Mouse (Mus musculus): ENCODE results near the gene Ost4. TPM values are rescaled to one million over a fixed set of nuclear protein-coding genes. Genes with fewer than 3 reads are reported as not detected.
A peak's percentile ranks its signal among the peaks of the same experiment; 100 is the strongest.

Gene Ost4
- total RNA-seq, 2 experiments from 2014 or later = 219 to 254 TPM

DNA sequence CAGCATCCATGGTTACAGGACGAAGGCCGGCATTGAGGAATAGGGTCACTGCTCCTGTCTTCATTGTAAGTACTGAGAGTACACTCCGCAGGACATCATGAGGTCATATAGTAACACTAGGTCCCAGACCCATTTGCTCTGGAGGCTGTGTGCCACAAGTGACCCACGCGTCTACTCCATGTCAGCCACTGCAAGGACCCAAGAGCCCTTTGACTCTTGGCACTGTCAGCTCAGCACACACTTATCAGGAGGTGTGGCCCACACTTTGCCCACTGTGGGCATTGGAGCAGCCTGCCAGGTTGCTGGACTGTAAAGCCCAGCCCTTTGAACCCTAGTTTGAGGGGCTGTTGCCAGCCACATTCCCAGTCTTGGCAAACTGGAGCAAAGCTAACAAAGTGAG lies 17.6 kb upstream of the Ost4 start:
- no peak for DNase-seq (ENCODE audit: low spot score in 2 of 2)

DNA sequence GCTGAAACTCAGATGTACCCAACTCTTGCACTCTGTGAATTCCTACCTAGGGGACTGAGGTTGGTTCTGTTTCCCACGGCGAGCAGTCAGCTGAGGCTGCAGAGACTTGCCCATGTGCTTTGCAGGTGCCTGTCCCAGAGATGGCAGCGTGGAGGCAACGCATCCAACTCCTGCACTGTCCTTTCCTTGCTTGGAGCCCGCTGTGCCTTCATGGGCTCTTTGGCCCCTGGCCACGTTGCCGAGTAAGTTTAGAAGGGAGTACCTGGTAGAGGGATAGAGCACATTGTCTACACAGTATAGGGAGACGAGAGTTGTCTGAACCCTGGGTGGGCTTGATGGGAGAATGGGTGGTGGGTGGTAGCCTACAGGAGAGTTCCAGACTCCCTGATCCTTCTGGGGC lies 17.0 kb upstream of the Ost4 start:
- no peak for DNase-seq (ENCODE audit: low spot score in 2 of 2)

DNA sequence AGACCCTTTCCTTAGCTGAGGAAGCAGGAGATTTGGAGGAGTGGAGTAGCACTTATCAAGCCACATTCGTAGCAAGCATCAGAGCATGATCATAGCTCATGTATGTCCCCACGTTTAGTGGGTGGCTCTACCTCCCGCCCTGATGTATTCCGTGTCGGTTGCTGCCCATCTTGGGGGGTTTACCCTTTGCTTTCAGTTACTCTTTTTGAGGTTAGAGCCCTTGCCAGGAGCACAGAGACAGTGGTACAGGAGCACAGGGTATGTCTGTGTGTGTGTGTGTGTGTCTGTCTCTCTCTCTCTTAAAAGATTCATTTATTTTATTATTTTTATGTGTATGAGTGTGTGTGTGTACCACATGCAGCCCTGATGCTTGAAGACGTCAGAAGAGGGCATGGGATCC lies 15.5 kb upstream of the Ost4 start:
- DNase-seq (ENCODE audit: low spot score in 2 of 2) = no peak

DNA sequence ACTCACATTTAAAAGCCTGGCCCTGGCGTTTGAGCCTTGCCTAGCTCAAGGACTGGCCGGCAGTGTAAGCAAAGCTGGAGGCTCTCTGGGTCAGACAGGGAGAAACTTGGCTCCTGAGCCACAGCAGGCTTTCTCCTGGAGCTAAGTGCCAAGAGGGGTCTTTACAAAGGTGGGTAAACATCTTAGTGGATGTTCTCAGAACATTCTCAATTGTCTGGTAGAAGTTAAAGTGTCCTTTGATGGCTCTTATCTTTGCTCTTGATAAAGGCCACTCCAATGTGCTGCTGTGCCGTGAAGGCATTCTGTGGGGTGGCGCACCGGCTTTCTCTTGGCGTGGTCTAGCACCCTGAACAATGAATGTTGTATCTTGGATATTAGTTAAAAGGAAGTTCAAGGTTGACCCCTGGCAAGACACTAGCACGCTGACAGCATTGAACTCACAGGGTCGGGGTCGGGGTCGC lies 15.0 kb upstream of the Ost4 start:
- DNase-seq (ENCODE audit: low spot score in 2 of 2) = no peak

DNA sequence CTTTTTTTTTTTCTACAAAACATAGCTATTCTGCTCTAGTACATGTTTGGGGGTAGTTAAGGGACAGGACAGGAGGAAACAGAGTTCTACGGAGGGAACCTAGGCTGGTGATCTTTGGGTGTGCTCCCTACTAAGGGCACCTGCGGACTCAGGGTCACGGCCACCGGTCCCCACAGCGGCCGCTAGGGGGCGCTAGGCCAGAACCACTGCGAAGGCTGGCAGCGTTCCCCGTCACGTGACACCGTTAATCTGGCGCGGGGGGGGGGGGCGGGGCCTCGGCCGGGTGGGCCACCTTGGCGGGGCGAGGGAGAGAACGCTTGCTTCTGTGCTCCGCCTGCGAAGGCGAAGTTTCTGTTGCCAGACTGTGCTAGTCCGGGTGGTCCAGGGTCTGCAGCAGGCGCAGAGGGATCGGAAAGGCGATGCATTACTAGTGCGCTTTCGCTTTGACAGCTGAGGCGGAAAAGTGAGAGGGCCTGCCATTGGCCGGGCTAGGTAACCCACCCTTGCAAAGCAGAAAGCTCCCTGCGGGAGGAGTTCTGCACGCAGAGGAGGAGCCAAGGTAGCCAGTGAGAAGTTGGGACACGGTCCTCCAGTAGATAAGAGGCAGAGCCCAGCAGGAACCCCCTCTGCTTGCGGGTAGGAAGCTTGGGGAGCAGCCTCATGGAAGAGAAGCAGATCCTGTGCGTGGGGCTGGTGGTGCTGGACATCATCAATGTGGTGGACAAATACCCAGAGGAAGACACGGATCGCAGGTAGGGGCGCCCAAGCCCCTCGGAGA lies 13.9 kb upstream of the Ost4 start, which contains the start of gene Khk:
Gene Khk, plus strand, starts transcription at position 176 of the 778 bp plus-strand sequence.
- peak; percentile 92 to 95 for DNase-seq (ENCODE audit: low spot score in 2 of 2)

DNA sequence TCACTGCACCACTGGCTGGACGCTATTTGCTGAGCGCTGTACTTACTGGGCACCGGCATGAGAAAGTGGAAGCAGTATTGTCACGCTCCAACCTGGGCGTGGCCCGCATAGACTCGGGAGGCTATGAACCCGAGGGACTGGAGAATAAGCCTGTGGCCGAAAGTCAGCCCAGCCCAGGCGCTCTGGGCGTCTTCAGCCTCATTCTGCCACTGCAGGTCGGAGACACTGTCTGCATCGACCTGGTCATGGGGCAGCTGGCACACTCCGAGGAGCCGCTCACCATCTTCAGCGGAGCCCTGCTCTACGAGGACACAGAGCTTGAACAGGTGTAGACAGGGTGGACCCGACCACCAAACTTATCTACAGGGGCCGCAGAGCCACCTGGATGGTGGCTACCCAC lies 13.0 kb upstream of the Ost4 start:
- DNase-seq (ENCODE audit: low spot score in 2 of 2) = no peak

DNA sequence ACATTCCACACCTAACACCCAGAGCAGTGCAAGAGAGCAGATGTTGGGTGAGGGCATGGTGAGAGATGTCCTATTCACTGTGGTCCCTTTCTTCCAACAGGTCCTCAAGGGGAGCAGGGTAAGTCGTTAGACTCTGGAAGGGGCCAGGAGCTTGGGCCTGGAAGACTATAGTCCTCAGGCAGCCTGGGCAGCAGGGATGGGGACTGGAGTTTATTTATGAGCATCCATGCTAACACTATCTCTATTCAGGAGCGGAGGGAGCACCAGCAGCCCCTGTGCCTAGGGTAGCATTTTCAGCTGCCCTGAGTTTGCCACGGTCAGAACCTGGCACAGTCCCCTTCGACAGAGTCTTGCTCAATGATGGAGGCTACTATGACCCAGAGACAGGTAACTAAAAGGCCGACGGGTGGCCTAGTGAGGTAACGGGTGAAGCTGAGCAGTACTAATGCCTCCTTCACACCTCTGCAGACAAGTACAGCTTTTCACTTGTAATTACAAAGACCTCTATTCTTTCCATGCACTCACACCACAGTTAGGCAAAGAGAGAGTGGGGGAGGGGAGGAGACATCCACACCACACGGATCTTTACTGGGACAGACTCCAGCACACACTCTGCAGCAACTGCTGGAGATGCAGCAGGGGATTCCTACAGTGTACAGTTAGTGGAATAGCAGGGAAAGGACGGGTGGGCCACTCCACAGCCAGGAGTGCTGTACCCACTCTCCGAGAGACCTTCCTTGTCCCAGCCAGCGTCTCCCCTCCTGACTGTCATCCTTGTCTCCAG lies 12.4 kb upstream of the Ost4 start:
- no peak for DNase-seq (ENCODE audit: low spot score in 2 of 2)

DNA sequence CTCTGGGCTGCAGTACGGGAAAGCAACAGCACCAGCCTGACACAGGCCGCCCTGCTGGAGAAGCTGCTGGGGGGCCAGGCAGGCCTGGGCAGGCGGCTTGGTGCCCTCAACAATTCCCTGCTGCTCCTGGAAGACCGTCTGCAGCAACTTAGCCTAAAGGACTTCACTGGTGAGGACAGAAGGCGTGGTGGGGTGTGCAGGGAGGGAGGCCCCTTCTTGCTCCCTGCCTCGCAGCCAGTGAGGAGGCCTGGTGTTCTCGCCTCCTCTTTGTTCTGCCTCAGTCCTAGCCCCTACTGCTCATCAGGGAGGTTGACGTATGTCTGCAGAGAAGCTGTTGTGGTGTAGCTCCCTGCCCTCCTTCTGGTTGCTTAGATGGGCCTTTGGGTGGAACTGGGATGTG lies 11.1 kb upstream of the Ost4 start:
- DNase-seq (ENCODE audit: low spot score in 2 of 2) = no peak

DNA sequence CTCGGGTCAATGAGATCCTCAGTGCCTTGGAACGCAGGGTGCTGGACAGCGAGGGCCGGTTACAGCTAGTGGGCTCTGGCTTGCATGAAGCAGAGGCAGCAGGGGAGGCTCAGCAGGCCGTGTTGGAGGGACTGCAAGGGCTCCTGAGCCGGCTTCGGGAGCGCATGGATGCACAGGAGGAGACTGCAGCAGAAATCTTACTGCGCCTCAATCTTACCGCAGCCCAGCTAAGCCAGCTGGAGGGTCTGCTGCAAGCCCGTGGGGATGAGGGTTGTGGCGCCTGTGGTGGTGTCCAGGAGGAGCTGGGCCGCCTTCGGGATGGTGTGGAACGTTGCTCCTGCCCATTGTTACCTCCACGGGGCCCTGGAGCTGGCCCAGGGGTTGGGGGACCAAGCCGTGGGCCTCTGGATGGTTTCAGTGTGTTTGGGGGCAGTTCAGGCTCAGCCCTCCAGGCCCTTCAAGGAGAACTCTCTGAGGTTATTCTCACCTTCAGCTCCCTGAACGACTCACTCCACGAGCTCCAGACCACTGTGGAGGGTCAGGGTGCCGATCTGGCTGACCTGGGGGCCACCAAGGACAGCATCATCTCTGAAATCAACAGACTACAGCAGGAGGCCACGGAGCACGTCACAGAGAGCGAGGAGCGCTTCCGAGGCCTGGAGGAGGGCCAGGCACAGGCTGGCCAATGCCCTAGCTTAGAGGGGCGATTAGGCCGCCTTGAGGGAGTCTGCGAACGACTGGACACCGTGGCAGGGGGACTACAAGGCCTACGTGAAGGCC lies 10.5 kb upstream of the Ost4 start:
- no peak for DNase-seq (ENCODE audit: low spot score in 2 of 2)

DNA sequence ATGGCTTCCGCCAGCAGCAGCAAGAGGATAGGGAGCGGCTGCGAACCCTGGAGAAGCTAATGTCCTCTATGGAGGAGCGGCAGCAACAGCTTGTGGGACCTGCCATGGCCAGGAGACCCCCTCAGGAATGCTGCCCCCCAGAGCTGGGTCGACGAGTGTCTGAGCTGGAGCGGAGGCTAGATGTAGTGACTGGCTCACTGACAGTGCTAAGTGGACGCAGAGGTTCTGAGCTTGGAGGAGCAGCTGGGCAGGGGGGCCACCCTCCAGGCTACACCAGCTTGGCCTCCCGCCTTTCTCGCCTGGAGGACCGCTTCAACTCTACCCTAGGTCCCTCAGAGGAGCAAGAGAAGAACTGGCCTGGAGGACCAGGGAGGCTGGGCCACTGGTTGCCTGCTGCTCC lies 9.8 kb upstream of the Ost4 start:
- DNase-seq (ENCODE audit: low spot score in 2 of 2) = no peak

DNA sequence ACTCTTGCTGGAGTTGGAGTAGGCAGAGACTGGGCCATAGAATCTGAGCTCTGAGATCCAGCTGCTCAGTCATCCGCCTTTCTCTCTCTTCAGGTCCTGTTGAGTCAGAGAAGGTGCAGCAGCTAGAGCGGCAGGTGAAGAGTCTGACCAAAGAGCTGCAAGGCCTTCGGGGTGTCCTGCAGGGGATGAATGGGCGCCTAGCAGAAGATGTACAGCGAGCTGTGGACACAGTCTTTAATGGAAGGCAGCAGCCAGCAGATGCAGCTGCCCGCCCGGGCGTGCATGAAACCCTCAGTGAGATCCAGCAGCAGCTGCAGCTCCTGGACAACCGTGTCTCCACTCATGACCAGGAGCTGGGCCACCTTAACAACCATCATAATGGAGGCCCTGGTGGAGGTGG lies 9.3 kb upstream of the Ost4 start:
- DNase-seq (ENCODE audit: low spot score in 2 of 2) = no peak

DNA sequence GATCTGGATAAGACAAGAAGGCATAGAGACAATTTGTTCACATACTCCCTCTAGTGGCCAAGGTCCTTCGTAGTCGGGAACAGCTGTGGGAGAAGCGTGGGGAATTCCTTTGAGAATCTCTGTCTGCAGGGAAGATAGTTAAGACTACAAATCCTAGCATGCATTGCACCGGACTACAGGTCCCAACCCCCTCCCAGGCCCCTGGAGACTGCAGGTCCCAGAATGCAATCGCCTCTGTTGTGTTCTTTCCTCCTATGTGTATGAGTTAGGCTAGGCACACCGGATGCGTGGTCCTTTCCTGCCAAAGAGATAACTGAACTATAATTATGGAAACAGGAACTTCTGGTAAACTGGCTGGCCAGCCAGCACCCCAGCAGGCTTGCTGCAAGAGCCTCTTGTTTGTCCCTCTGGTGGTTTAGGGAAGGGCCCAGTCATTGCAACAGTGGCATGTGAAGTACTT lies 8.4 kb upstream of the Ost4 start:
- peak; percentile 56 to 59 for DNase-seq (ENCODE audit: low spot score in 2 of 2)

DNA sequence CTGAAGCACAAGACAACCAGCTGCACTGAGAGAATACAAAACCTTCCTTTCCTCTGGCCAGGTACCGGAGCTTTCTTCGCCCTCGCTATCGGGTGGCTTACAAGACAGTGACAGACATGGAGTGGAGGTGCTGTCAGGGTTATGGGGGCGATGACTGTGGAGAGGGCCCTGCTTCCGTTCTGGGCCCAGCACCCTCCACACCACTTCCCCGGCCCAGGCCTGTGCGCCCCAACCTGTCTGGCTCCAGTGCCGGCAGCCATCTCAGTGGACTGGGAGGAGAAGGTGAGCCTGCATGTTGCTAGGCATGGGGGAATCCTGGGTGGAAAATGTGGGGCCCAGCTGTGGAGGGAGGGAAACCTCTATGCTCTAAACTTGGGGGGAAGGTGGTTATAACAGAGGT lies 7.9 kb upstream of the Ost4 start:
- no peak for DNase-seq (ENCODE audit: low spot score in 2 of 2)

DNA sequence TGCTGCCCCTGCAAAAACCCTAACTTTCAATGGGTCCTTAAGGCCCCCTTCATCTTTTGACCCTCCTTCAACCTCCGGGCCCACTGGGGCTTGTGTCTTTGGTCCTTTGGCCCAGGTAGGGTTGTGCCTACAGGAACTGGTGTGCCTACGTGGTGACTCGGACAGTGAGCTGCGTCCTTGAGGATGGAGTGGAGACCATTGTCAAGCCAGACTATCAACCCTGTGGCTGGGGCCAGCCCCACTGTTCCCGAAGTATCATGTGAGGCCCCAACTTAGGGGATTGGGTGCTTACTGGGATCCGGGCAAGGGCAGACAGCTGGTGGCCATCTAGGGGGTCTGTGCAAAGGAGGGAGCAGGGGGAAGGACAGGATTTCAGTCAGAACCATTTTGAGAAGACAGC lies 7.3 kb upstream of the Ost4 start:
- no peak for DNase-seq (ENCODE audit: low spot score in 2 of 2)

DNA sequence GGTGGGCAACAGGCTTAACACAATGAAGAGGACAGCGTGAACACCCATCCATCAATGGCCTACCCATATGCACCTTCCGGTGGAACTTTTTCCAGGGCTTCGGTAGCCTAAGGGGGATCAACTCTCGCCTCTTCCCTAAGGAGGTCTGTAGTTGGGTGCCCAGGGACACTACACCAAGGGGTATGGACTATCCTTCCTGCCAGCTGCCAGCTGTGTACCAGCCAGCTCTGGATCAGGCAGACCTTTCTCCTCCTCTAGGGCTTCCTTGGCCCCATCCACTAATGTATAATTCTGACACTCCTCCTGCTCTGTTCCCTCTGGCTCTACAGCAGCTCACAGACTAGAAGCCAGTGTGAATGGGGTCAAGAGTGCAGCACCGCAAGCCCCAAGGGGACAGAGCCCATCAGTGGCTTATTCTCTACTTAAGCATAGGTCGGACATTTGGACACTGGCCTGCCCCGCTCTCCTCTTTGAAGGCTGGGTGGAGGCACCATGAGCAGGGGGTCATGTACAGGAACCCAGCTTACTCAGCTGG lies 6.6 kb upstream of the Ost4 start:
- no peak for DNase-seq (ENCODE audit: low spot score in 2 of 2)

DNA sequence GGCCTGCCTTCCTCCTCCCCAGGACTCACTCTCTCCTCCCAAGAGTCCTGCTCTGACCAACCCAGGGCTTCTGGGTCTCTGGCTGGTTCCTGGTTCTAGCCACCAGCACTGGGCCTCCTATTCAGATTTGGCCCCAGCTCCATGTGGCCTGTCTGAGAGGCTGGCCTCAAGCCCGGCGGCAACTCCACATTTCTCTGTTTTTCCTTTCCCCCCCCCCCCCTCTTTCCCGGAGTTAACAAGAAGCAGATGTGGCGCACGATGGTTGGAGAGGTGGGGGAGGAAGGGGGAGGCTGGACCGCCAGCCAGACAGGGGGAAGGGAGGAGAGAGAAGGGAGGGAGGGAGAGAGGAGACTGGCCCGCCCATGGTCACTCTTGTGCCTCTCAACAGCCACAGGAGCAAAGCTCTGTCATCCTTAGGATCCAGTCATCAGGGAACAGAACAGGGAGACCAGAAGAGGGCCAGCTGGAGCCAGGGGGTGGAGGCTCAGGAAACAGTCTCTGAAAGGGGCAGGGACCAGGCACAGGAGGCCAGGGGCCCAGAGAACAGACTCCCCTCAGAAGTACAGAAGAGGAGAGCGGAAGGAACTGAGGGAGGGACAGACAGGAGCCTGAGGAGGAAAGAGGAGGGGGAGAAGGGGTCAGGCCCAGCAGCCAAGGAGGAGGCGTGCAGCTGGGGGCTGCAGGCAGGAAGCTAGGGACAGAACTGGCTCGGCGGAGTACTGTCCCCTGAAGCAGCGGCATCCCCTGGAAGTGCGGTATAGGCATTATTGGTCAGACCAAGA lies 5.7 kb upstream of the Ost4 start, which contains the start of gene Emilin1:
Gene Emilin1, plus strand, starts transcription at position 343 of the 782 bp plus-strand sequence.
- DNase-seq (ENCODE audit: low spot score in 2 of 2) = no peak

DNA sequence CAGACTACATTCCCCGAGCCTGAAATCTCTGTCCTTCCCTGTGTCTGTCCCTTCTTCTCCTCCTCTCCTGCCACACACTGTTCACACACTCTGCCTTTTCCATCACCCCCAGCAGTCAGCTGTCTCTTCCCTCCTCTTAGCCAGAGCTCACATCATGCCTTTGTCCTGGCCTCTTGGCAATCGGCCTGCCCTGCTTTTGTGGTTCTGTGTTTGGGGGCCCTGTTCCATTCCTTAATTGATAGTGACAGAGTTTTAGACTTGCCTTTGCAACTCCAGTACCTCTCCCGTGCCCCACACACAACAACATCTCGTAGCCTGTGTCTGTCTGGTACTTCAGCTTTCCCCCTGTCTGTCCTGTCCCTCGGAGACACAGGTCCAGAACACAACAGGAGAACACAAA lies 4.6 kb upstream of the Ost4 start:
- DNase-seq (ENCODE audit: low spot score in 2 of 2) = no peak

DNA sequence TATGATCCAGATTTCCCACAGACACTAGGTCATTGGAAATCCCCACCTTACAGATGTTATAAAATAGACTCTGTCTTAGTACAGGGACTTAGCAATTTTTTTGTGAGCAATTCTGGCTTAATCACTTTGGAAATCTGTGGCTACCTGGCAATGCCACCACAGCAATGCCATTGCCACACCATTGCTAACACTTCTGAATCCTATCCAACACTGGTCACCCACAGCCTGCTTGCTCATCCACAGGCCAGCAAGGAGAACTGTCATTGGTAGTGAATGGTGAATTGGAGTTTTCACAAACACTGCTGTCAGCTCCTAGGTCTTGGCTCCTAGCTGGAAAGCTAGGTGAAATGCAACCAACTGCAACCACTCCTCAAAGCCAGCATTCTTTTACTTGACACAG lies 2.9 kb upstream of the Ost4 start:
- DNase-seq (ENCODE audit: low spot score in 2 of 2) = no peak

DNA sequence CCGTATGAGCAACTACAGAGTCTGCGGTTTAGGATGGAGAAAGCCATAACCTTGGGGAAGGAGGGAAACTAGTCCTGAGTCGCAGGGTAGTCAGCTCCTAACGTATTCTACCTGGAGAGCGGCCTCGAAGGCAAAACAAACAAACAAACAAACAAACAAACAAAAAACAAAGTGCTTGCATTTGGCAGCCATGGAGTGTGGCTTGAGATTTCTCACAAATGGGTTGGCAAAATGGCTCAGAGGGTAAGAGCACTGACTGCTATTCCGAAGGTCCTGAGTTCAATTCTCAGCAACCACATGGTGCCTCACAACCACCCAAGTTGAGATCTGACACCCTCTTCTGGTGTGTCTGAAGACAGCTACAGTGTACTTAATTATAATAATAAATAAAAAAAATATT lies 2.3 kb upstream of the Ost4 start:
- DNase-seq (ENCODE audit: low spot score in 2 of 2) = no peak

DNA sequence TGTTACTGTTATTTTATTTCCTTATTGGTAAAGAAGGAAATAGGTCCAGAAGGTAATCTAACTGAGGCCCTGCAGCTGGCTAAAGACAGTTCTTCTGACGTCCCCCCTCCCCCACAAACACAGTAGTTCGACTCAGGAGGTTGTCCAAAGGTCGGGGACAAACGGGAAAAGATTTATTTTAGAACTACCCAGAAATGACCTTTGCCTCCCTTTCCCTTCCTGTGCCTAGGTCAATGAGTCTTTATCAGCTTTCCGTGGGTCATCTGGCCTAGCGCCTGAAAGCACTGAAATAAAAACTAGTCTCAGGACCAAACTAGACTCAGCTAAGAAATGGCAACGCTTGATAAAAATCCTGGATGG lies 1.7 kb upstream of the Ost4 start:
- no peak for DNase-seq (ENCODE audit: low spot score in 2 of 2)

All from adrenal gland, adult 18-20 months (tissue).